Comparison of ENCODE assay signal across 16 mouse cellular contexts in the genomic region with DNA sequence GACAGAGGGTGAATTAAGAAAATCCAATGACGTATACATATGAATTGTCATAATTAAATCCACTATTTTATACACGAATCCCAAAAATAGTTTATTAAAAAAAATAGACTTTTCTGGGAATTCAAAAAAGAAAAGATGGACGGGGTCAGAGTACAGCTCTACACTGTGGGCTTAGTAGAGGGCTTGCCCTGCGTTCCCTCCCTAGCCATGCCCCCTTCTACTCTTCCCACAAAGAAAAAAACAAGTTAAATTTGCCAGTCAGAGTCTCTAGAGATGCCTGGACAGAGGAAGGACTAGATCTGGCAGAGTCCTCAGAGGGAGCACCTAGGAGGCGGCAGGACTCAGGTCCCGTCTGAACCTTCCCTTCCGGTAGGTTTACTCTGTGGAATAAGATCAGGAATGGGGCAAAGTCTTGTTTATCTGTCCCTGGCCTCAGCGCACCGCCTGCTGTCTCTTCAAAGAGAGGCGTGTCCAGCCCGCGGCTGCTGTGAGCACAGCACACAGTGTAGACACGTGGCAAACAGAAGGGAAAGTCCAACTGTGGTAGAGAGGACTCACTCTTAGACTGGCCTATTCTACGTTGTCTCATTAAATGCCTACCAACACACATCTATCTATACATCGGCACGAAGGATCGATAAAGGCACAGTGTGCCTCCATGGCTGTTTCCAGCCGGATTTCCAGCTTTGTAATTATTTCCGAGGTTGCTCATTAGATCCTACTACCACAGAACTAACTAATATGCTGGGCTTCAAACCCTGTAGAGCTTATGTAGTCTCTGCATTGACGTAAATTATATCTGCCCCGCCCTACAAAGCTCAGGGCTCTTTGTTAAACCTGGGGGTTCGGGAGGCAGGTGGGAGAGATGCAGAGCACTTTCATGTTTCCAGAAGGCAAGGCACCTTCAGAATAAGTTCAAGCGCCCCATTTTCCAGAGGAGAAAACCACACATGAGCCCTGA. TPM values are rescaled to one million over a fixed set of nuclear protein-coding genes. Genes with fewer than 3 reads are reported as not detected.
DNase-seq lines count a peak whose midpoint lies in the region; ATAC-seq lines count a peak whose summit lies in the region.
"Had no signal": no experiment of that assay in that cellular context is flagged by ENCODE, and none has a peak within 500 bp of the region (broad histone marks: within the 10 kb centered on the region; RNA-seq: fewer than 3 reads in every experiment).

No protein-coding gene starts in this region.

- DNase-seq in adrenal gland, adult 2 months = peak; percentile 22
- no peak for DNase-seq in adrenal gland, adult 18-20 months (ENCODE audit: low spot score in 2 of 2)
- DNase-seq in ZHBTc4 (ENCODE audit: low read depth, low spot score) = peak; percentile 18
- no peak for DNase-seq in embryo, embryonic 11 days
- DNase-seq in embryonic facial prominence, embryonic 10.5 days (ENCODE audit: low spot score) = no peak
- no peak for DNase-seq in thymus, postnatal 14 days
- DNase-seq: lung, postnatal 14 days; midbrain, embryonic 14.5 days; spleen, adult 18-20 months had no signal

- H3K4me1 ChIP-seq in kidney, embryonic 16.5 days (ENCODE audit: insufficient read depth, low read length) = peaks cover 17% of the 10 kb centered on the region
- H3K4me1 ChIP-seq in liver, embryonic 12.5 days = no peaks in the 10 kb centered on the region
- peaks cover 11% of the 10 kb centered on the region; the same call in 1 of the 2 replicates for H3K4me1 ChIP-seq in embryonic facial prominence, embryonic 10.5 days

- no peaks in the 10 kb centered on the region for H3K9me3 ChIP-seq in kidney, embryonic 16.5 days (ENCODE audit: low read length)
- H3K9me3 ChIP-seq in liver, embryonic 12.5 days (replicated peaks) = no peaks in the 10 kb centered on the region
- H3K9me3 ChIP-seq in embryonic facial prominence, embryonic 10.5 days = no peaks in the 10 kb centered on the region
- H3K9me3 ChIP-seq: hindbrain, embryonic 15.5 days; neural tube, embryonic 12.5 days had no signal

- no peak overlapping the region for H3K9ac ChIP-seq in kidney, embryonic 16.5 days (replicated peaks; ENCODE audit: low read length)
- no peak overlapping the region for H3K9ac ChIP-seq in liver, embryonic 12.5 days
- H3K9ac ChIP-seq: hindbrain, embryonic 15.5 days; neural tube, embryonic 12.5 days had no signal

- no peak overlapping the region for H3K4me3 ChIP-seq in kidney, embryonic 16.5 days (ENCODE audit: low read length)
- H3K4me3 ChIP-seq in liver, embryonic 12.5 days = no peak overlapping the region
- no peak overlapping the region for H3K4me3 ChIP-seq in embryonic facial prominence, embryonic 10.5 days
- H3K4me3 ChIP-seq: forebrain, embryonic 10.5 days; hindbrain, embryonic 15.5 days; neural tube, embryonic 12.5 days had no signal

- ATAC-seq in kidney, embryonic 16.5 days (ENCODE audit: low FRiP score, low TSS enrichment) = peak; percentile 64; the same call in 1 of the 2 replicates
- peak; percentile 86 for ATAC-seq in liver, embryonic 12.5 days

- no peaks in the 10 kb centered on the region for H3K36me3 ChIP-seq in kidney, embryonic 16.5 days (ENCODE audit: insufficient read depth, low read length)
- H3K36me3 ChIP-seq in liver, embryonic 12.5 days = no peaks in the 10 kb centered on the region
- no peaks in the 10 kb centered on the region for H3K36me3 ChIP-seq in embryonic facial prominence, embryonic 10.5 days (replicated peaks)
- H3K36me3 ChIP-seq: forebrain, embryonic 10.5 days; hindbrain, embryonic 15.5 days; neural tube, embryonic 12.5 days had no signal

- no peak overlapping the region for H3K4me2 ChIP-seq in kidney, embryonic 16.5 days (replicated peaks; ENCODE audit: low read depth, low read length)
- H3K4me2 ChIP-seq in liver, embryonic 12.5 days = no peak overlapping the region
- H3K4me2 ChIP-seq: heart, embryonic 11.5 days; hindbrain, embryonic 15.5 days; neural tube, embryonic 12.5 days had no signal

- H3K27me3 ChIP-seq in kidney, embryonic 16.5 days (ENCODE audit: insufficient read depth, low read length) = no peaks in the 10 kb centered on the region
- H3K27me3 ChIP-seq in liver, embryonic 12.5 days (replicated peaks) = no peaks in the 10 kb centered on the region
- H3K27me3 ChIP-seq in embryonic facial prominence, embryonic 10.5 days (replicated peaks; ENCODE audit: low read depth, poor library complexity, severe bottlenecking) = no peaks in the 10 kb centered on the region
- H3K27me3 ChIP-seq: hindbrain, embryonic 15.5 days had no signal

- 82% methylated on average over 23 of the region's 23 CpGs for WGBS in kidney, embryonic 16.5 days
- WGBS in liver, embryonic 12.5 days (ENCODE audit: insufficient replicate concordance) = 66% methylated on average over 23 of the region's 23 CpGs
- 84% methylated on average over 23 of the region's 23 CpGs for WGBS in embryonic facial prominence, embryonic 10.5 days

- H3K27ac ChIP-seq in kidney, embryonic 16.5 days (ENCODE audit: low read length) = no peak overlapping the region
- peak overlapping the region; percentile 56; the same call in 1 of the 2 replicates for H3K27ac ChIP-seq in liver, embryonic 12.5 days
- H3K27ac ChIP-seq in embryonic facial prominence, embryonic 10.5 days (replicated peaks) = no peak overlapping the region
- H3K27ac ChIP-seq: forebrain, embryonic 10.5 days; hindbrain, embryonic 15.5 days; neural tube, embryonic 12.5 days had no signal

RNA-seq across cellular contexts. Expression of gene Wif1, which starts 25.6 kb away (rescaled TPM):
- total RNA-seq in adrenal gland, adult 2 months (2021) = under 1 TPM in 1 of 2 experiments, not detected in 1; 0.24 TPM
- 0.08 and 0.20 TPM in 2 replicates for polyA plus RNA-seq in adrenal gland, adult 2 months (2012; rRNA removed)
- not detected for total RNA-seq in adrenal gland, adult 18-20 months (2021)
- polyA plus RNA-seq in kidney, embryonic 16.5 days (2015; fragmentation: Nextera tagmentation; extraction: Ambion mirVana) = 2.7 and 3.1 TPM in 2 replicates
- polyA plus RNA-seq in liver, embryonic 12.5 days (2016; fragmentation: Nextera tagmentation; extraction: Ambion mirVana) = 0.63 and 0.73 TPM in 2 replicates
- polyA plus RNA-seq in embryonic facial prominence, embryonic 10.5 days (2016; fragmentation: Nextera tagmentation; extraction: Ambion mirVana) = 2.4 and 8.1 TPM in 2 replicates
- polyA plus RNA-seq: thymus, postnatal 0 days had no signal

Comparison
In these comparisons a context has a peak if more than half of its experiments do, and no peak if none do; other contexts are left out.
1. DNase-seq: peak in adrenal gland, adult 2 months (single experiment) and ZHBTc4 (single experiment); none in adrenal gland, adult 18-20 months (0 of 2), embryo, embryonic 11 days (single experiment), embryonic facial prominence, embryonic 10.5 days (single experiment) and thymus, postnatal 14 days (single experiment).